Mouse (Mus musculus): Measurements from ENCODE around the gene Rnf2. TPM values are rescaled to one million over a fixed set of nuclear protein-coding genes. Genes with fewer than 3 reads are reported as not detected.

Rnf2 gene
- polyA plus RNA-seq (2014; fragmentation: Nextera tagmentation; extraction: Ambion mirVana) = 85.1 and 98.4 TPM in 2 replicates

DNA sequence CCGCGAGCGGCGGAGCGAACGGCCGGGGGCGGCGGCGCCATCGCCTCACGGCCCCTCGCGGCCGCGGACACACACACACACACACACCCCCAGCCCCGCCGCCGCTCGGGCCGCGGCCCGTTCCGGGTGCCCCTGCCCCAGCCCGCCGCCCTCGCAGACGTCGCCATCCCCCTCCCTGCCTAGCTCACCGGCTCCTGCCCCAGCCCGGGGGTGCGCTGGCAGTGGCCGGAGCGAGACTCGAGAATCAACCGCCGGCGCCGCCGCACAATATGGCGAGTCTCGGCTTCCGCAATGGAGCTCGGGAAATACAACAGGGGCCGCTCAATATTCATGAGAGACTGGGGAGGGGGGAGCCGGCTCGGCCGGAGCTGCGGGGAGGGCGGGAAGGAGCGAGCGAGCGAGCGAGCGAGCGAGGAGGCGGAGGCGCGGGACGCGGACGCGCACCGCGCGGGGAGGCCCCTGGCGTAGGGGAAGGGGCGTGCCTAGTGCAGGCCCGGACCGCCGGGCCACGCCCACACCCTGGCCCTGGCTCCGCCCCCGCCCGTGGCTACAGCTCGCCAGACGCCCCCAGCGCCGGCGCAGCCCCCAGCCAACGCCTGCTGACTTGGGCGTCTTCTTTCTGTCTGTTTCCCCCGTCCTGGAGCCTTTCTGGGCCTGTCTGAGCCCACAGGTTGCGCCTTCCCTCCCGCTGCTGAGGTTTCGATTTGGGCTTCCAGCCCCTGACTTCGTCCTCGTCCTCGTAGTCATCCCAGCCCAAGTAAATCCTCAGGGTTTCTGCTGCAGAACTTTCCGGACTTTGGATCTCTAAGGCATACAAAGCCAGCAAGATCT is at the start of gene Rnf2:
TSS of gene Rnf2 (minus strand) at position 425 of the 831 bp plus-strand sequence.
- Histone ChIP-seq H3K4me3 (ENCODE audit: low read depth, low read length) (peak within 1 kb of the TSS; percentile 90), H3K9me3 (ENCODE audit: control insufficient read depth, low read length) (no peaks in the 10 kb centered on the region), H3K4me1 (ENCODE audit: control insufficient read depth, insufficient read depth, low read length) (peaks cover 25% of the 10 kb centered on the region), H3K9ac (ENCODE audit: low read depth, low read length) (peak within 1 kb of the TSS; percentile 98), H3K4me2 (ENCODE audit: low read depth, low read length) (peak within 1 kb of the TSS; percentile 68), H3K27me3 (replicated peaks; ENCODE audit: control insufficient read depth, insufficient read depth, low read length) (no peaks in the 10 kb centered on the region), H3K27ac (replicated peaks; ENCODE audit: low read depth, low read length) (peak within 1 kb of the TSS; percentile 99), H3K36me3 (ENCODE audit: control insufficient read depth, insufficient read depth, low read length) (0 out of 2 replicates have a peak, but pooled peaks cover 4% of the 10 kb centered on the region)
- peak; percentile 98 for DNase-seq (ENCODE audit: low spot score)
- under 1% methylated on average over 32 of the region's 90 CpGs for WGBS
- peak; percentile 97 for ATAC-seq (ENCODE audit: low read depth)

DNA sequence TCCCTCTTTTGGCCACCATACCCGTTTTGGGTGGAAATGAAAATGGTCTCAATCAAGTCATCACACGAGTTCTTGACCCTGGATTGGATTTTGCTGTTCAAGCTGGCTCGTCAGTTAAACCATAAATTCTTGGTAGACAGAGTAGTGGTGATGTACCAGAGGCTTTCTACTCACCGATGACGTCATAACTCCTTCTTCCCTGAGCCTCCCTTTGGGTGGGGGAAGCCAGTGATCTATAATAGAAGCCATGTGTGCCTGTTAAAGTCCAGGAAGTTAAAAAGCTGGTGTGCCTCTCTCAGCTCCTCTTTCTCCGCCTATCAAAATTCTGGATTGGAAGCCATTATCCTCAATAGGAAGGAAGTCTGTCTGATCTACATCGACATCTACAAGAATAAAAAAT is 49.0 kb upstream of the Rnf2 start:
- peak; percentile 75 for DNase-seq (ENCODE audit: low spot score)
- Histone ChIP-seq H3K36me3 (ENCODE audit: control insufficient read depth, insufficient read depth, low read length) (no peaks in the 10 kb centered on the region), H3K27me3 (replicated peaks; ENCODE audit: control insufficient read depth, insufficient read depth, low read length) (no peaks in the 10 kb centered on the region), H3K4me2 (ENCODE audit: low read depth, low read length) (no peak overlapping the region), H3K4me1 (ENCODE audit: control insufficient read depth, insufficient read depth, low read length) (no peaks in the 10 kb centered on the region), H3K9ac (ENCODE audit: low read depth, low read length) (no peak overlapping the region), H3K9me3 (ENCODE audit: control insufficient read depth, low read length) (no peaks in the 10 kb centered on the region), H3K4me3 (ENCODE audit: low read depth, low read length) (no peak overlapping the region), H3K27ac (replicated peaks; ENCODE audit: low read depth, low read length) (peak overlapping the region; percentile 30; the same call in 1 of the 2 replicates)
- ATAC-seq (ENCODE audit: low read depth) = 0 out of 2 replicates have a peak, but pooled peaks have one; percentile 33
- WGBS = 54% methylated on average over 7 of the region's 7 CpGs

DNA sequence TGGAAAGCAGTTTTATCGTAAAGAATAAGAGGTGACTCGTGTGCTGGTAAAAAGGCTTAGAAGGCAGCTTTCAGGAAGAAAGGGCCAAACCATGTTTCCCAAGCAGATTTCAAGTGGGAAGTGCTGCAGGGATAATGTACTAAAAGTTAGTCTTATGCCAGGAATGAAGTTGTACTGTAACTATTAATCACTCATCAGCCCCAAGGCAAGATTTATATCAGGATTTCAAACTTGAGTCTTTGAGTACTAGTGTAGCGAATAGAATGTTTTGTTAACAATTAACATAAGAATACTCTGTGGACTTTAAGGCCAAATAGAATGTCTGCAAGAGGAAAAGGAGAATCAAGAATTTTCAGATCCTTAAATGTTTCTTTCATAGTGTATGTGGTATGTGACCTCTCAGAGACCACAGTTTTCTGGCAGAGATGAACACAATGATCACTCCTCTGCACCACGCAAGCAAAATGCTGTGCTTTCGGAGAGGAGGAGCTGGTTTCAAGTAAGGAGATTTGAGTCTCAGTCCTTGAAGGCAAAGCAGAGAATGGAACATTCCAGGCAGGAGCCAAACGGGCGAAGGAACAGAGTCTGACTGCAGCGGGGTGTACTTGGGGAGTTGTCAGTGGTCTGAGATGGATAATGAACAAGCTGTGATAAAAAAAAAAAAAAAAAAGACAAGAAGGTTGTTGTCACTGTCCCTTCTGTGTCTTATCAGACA is 48.3 kb upstream of the Rnf2 start:
- H3K4me2 ChIP-seq (ENCODE audit: low read depth, low read length) = no peak overlapping the region
- H3K4me3 ChIP-seq (ENCODE audit: low read depth, low read length) = no peak overlapping the region
- H3K27ac ChIP-seq (replicated peaks; ENCODE audit: low read depth, low read length) = peak overlapping the region; percentile 30; the same call in 1 of the 2 replicates
- H3K27me3 ChIP-seq (replicated peaks; ENCODE audit: control insufficient read depth, insufficient read depth, low read length) = no peaks in the 10 kb centered on the region
- WGBS = 46% methylated on average over 8 of the region's 8 CpGs
- no peaks in the 10 kb centered on the region for H3K9me3 ChIP-seq (ENCODE audit: control insufficient read depth, low read length)
- no peaks in the 10 kb centered on the region for H3K36me3 ChIP-seq (ENCODE audit: control insufficient read depth, insufficient read depth, low read length)
- ATAC-seq (ENCODE audit: low read depth) (no peak), DNase-seq (ENCODE audit: low spot score) (peak; percentile 71)
- no peaks in the 10 kb centered on the region for H3K4me1 ChIP-seq (ENCODE audit: control insufficient read depth, insufficient read depth, low read length)
- no peak overlapping the region for H3K9ac ChIP-seq (ENCODE audit: low read depth, low read length)

DNA sequence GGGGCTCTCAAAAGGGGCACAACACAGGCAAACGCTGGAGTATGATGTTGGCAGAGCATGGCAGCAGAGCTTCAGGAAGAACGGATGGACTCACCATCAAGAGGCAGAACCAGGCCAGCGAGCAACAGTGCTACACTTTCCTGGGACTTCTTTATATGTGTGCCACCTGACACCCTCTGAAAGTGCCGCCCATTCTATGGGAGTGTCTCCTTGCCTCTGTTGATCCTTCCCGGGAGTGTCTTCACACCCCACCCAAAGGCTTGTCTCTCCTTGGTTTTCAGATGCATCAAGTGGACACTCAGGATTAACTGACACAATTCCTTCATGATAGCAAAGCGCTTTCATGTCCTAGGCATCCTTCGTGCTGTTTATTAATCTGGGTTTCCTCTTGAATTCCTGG is 44.8 kb upstream of the Rnf2 start:
- DNase-seq (ENCODE audit: low spot score) (no peak), ATAC-seq (ENCODE audit: low read depth) (no peak)
- H3K9ac ChIP-seq (ENCODE audit: low read depth, low read length) = no peak overlapping the region
- no peaks in the 10 kb centered on the region for H3K36me3 ChIP-seq (ENCODE audit: control insufficient read depth, insufficient read depth, low read length)
- no peak overlapping the region for H3K4me2 ChIP-seq (ENCODE audit: low read depth, low read length)
- H3K4me1 ChIP-seq (ENCODE audit: control insufficient read depth, insufficient read depth, low read length) = no peaks in the 10 kb centered on the region
- H3K27ac ChIP-seq (replicated peaks; ENCODE audit: low read depth, low read length) = no peak overlapping the region
- no peaks in the 10 kb centered on the region for H3K9me3 ChIP-seq (ENCODE audit: control insufficient read depth, low read length)
- H3K4me3 ChIP-seq (ENCODE audit: low read depth, low read length) = no peak overlapping the region
- H3K27me3 ChIP-seq (replicated peaks; ENCODE audit: control insufficient read depth, insufficient read depth, low read length) = no peaks in the 10 kb centered on the region
- 78% methylated on average over 7 of the region's 7 CpGs for WGBS

DNA sequence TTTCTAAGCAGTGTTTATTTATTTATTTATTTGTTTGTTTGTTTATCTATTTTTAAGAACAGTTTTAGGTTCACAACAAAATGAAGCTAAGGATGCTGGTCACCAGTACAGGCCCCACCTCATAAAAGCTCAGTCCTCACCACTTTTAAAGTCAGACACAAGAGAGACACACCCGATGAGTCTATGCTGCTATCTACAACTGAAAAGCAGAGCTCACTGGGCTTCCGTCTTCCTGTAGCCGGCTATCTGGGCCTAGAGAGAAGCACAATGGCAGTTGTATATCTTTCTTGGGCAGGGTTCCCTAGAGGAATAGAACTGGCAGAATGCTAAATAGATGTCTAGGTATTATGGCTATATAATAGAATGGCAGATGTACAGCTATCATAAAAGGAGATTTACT is 43.8 kb upstream of the Rnf2 start:
- no peak for ATAC-seq (ENCODE audit: low read depth)
- DNase-seq (ENCODE audit: low spot score) = no peak
- no peak overlapping the region for H3K4me3 ChIP-seq (ENCODE audit: low read depth, low read length)
- H3K36me3 ChIP-seq (ENCODE audit: control insufficient read depth, insufficient read depth, low read length) = no peaks in the 10 kb centered on the region
- H3K27me3 ChIP-seq (replicated peaks; ENCODE audit: control insufficient read depth, insufficient read depth, low read length) = no peaks in the 10 kb centered on the region
- H3K4me1 ChIP-seq (ENCODE audit: control insufficient read depth, insufficient read depth, low read length) = no peaks in the 10 kb centered on the region
- H3K9me3 ChIP-seq (ENCODE audit: control insufficient read depth, low read length) = no peaks in the 10 kb centered on the region
- 90% methylated on average over 3 of the region's 3 CpGs for WGBS
- H3K27ac ChIP-seq (replicated peaks; ENCODE audit: low read depth, low read length) = no peak overlapping the region
- H3K4me2 ChIP-seq (ENCODE audit: low read depth, low read length) = no peak overlapping the region
- H3K9ac ChIP-seq (ENCODE audit: low read depth, low read length) = no peak overlapping the region

DNA sequence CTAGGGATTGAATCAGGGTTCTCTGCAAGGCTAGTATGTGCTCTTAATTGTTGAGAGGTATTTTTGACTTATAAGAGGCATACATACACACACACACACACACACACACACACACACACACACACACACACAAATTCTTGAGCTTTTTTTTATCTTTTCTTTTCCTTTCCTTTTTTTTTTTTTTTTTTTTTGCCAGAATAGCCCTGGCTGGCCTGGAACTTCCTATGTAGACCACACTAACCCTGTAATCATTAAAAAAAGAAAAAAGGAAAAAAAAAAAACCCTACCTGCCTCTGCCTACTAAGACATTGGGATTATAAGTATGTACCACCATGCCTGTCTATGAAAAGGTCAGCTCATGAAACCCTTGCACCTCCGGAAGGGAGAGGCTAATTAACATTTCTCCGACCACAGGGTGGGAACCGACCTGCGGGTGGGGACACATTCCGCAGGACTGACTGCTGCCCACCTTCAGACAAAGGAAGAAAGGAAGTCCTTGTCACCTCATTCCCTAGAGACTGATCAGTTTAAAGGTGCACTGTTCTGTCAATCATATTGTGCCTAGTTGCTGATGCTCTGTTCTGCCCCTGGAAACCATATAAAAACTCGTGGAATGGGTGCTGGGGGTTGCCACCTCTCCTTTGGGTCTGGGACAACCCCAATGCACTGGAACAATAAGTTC is 43.2 kb upstream of the Rnf2 start:
- H3K4me1 ChIP-seq (ENCODE audit: control insufficient read depth, insufficient read depth, low read length) = no peaks in the 10 kb centered on the region
- no peak overlapping the region for H3K4me3 ChIP-seq (ENCODE audit: low read depth, low read length)
- H3K4me2 ChIP-seq (ENCODE audit: low read depth, low read length) = no peak overlapping the region
- no peaks in the 10 kb centered on the region for H3K9me3 ChIP-seq (ENCODE audit: control insufficient read depth, low read length)
- H3K36me3 ChIP-seq (ENCODE audit: control insufficient read depth, insufficient read depth, low read length) = no peaks in the 10 kb centered on the region
- ATAC-seq (ENCODE audit: low read depth) = no peak
- H3K9ac ChIP-seq (ENCODE audit: low read depth, low read length) = no peak overlapping the region
- 72% methylated on average over 6 of the region's 6 CpGs for WGBS
- no peak for DNase-seq (ENCODE audit: low spot score)
- no peak overlapping the region for H3K27ac ChIP-seq (replicated peaks; ENCODE audit: low read depth, low read length)
- no peaks in the 10 kb centered on the region for H3K27me3 ChIP-seq (replicated peaks; ENCODE audit: control insufficient read depth, insufficient read depth, low read length)

DNA sequence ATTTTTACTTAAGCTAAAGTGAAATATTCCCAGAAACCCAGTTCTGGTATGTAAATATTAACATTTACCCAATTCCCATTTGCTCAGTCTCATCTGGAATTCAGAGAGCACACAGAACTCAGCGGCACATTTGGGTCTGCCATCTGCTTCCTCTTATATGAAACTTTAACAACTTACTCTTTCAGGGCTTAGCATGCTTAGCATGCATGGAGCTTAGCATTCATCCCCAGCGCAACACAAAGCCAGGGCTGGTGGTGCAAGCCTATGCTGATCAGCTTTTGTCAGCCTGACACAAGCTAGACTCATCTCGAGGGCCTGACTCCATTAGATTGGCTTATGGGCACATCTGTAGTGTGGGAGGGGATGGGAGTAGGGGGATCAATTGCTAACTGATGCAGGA is 25.9 kb upstream of the Rnf2 start:
- H3K27ac ChIP-seq (replicated peaks; ENCODE audit: low read depth, low read length) = no peak overlapping the region; the same call in 1 of the 2 replicates
- H3K27me3 ChIP-seq (replicated peaks; ENCODE audit: control insufficient read depth, insufficient read depth, low read length) = no peaks in the 10 kb centered on the region
- 49% methylated on average over 3 of the region's 3 CpGs for WGBS
- ATAC-seq (ENCODE audit: low read depth) (no peak), DNase-seq (ENCODE audit: low spot score) (peak; percentile 61)
- no peaks in the 10 kb centered on the region for H3K36me3 ChIP-seq (ENCODE audit: control insufficient read depth, insufficient read depth, low read length)
- no peak overlapping the region for H3K4me2 ChIP-seq (ENCODE audit: low read depth, low read length)
- no peak overlapping the region for H3K9ac ChIP-seq (ENCODE audit: low read depth, low read length)
- H3K9me3 ChIP-seq (ENCODE audit: control insufficient read depth, low read length) = peaks cover 11% of the 10 kb centered on the region; the same call in 1 of the 2 replicates
- H3K4me1 ChIP-seq (ENCODE audit: control insufficient read depth, insufficient read depth, low read length) = no peaks in the 10 kb centered on the region
- H3K4me3 ChIP-seq (ENCODE audit: low read depth, low read length) = no peak overlapping the region

DNA sequence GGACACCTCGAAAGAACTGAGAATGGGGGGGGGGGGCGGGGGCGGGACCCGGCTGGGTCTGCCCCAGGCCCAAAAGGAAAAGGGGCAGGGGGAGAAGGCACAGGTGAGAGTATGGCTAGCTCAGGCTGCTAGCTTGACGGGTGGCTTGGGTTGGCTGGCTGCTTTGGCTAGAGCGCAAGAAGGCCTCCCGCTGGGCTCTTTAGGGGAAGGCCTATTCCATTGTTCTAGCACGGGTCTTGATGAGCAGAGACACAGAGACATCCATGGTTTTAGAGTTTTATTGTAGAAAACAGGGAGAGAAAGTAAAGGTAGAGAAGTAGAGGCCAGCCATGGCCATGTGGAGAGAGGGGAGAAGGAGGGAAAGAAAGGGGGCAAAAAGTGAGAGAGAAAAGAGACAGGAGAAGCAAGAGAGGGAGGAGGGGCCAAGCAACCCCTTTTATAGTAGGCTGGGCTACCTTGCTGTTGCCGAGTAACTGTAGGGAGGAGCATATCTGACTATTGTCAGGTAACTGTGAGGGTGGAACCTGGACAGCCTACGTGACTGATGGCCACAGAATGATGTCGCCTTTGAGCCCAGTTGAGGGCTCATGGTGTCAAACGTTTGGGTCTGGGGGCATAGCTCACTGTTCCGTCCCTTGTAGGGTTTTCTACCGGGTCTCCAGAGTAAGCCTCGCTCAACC is 17.0 kb upstream of the Rnf2 start:
- H3K4me2 ChIP-seq (ENCODE audit: low read depth, low read length) = no peak overlapping the region
- 0 out of 2 replicates have a peak, but pooled peaks cover 3% of the 10 kb centered on the region for H3K9me3 ChIP-seq (ENCODE audit: control insufficient read depth, low read length)
- no peak for DNase-seq (ENCODE audit: low spot score)
- no peak overlapping the region for H3K4me3 ChIP-seq (ENCODE audit: low read depth, low read length)
- WGBS = 81% methylated on average over 13 of the region's 15 CpGs
- no peaks in the 10 kb centered on the region for H3K4me1 ChIP-seq (ENCODE audit: control insufficient read depth, insufficient read depth, low read length)
- no peaks in the 10 kb centered on the region for H3K36me3 ChIP-seq (ENCODE audit: control insufficient read depth, insufficient read depth, low read length)
- H3K27ac ChIP-seq (replicated peaks; ENCODE audit: low read depth, low read length) = no peak overlapping the region
- H3K9ac ChIP-seq (ENCODE audit: low read depth, low read length) = no peak overlapping the region
- H3K27me3 ChIP-seq (replicated peaks; ENCODE audit: control insufficient read depth, insufficient read depth, low read length) = no peaks in the 10 kb centered on the region
- ATAC-seq (ENCODE audit: low read depth) = no peak

Data from embryonic facial prominence, embryonic 14.5 days (tissue).